Mouse (Mus musculus) gastrocnemius, postnatal 36 days (tissue): ENCODE measurements around the gene Gm4070. TPM values are rescaled to one million over a fixed set of nuclear protein-coding genes. Genes with fewer than 3 reads are reported as not detected.
"Not testable (repeated sequence)": the region's sequence is repeated elsewhere in the genome, so short reads cannot be mapped to it uniquely, and the experiment has no call there.

Experiments used
- DNase-seq, 2 experiments: peaks; one replicate each; pipeline ENCODE4 v3.0.0; 2022
- intact Hi-C: fragments of 180-260 bp; cut with DNase I; formaldehyde crosslinking; loops from one replicate; pipeline ENCODE4 v1.15.1; 2025
- long read RNA-seq, 2 experiments: library from polyadenylated mRNA; stranded (forward); transcript quantifications; one replicate each; pipeline ENCODE4 v2.0.0; 2021
- total RNA-seq, 2 experiments: library from RNA; stranded (reverse); gene quantifications; 2 replicates each; pipeline ENCODE4 v1.2.3; 2021

Gm4070 gene
- 1 to 10 TPM; 1.3 to 6.0 TPM for total RNA-seq
- long read RNA-seq, experiment 1, partial matches to known transcripts, result 0 of 1 reads
- long read RNA-seq, experiment 1, other reads (novel, unspliced or antisense), result 1 of 1 reads
- long read RNA-seq, experiment 2, result 0 reads

- intact Hi-C loops, DNase-seq: not testable (repeated sequence)
These were observed at the start of gene Gm4070 for GRCm38 (mm10) chr7:105953812-105954211. Gm4070 (minus strand) TSS chr7:105953967.

- DNase-seq, intact Hi-C loops: not testable (repeated sequence)
These were observed 773 bp upstream of the Gm4070 start for GRCm38 (mm10) chr7:105954540-105954939.

- intact Hi-C loops, DNase-seq: not testable (repeated sequence)
These were observed 1.4 kb downstream of the Gm4070 start for GRCm38 (mm10) chr7:105952408-105952807.

- intact Hi-C loops, DNase-seq: not testable (repeated sequence)
These were observed 8.5 kb downstream of the Gm4070 start for GRCm38 (mm10) chr7:105945238-105945637.

- DNase-seq, intact Hi-C loops: not testable (repeated sequence)
These were observed 21.6 kb downstream of the Gm4070 start for GRCm38 (mm10) chr7:105932132-105932531.

DNA sequence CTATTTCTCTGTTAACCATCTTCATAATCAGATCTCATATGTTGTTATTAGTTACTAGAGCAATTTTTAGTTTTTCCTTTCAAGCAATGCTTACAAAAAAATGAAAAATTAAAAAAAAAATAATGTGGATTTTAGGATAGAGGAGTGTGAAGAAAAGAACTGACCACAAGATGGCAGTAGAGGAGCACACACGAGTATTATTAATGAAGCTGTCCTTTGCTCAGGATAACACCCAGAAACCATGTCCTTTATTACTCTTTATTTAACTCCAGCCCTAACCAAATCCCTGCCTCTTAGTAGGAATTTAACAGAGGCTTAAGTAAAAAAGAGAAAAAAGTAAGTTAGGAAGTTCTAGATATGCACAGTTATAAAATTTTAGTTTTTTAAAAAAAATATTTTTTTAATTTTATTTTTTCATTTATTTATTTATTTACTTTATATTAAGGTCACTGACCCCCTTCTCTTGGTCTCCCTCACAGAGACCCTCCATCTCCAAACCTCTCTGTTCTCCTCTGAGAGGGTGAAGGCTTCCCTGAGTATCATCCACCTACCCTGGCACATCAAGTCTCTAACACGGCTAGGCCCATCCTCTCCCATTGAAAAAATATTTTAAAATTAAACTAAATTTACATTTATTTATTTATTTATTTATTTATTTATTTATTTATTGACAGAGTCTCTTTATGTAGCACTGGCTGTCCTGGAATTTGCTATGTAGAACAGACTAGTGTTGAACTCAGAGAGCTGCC, 70.0 kb downstream of the Gm4070 start:
- DNase-seq, intact Hi-C loops: not testable (repeated sequence)

DNA sequence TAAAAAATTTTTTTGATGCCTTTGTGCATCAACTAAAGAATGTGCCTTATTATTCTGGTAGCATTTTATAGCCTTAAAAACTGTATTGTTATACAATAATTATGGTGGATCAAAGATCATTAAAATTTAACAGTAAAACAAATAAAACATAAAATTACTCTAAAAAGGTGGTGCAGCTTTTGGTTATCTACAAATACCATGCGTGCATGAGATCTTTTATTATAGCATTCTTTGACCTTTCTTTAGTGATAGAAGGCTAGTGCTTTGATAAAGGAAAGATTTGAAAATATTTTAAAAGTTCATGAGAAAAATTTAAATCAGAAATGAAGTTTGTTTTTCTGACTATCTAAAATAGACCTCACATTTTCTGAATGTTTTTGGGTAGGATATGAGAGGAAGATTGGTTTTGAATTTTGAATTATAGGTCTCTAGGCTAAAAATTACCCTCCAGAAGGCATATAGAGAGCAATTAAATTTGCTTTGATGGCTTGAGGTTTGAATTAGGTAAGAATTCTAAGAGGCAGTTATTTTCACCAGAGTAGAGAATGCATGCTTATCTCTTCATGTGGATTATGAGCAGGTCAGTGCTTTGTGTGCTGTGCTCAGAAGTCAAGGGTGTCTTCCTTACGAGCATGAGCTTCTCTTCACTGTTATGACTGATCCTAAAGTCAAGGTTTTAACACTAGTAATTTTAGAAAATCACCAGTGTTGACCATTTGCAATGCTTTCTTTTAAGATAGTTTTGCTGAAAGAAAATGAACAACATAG, 73.9 kb downstream of the Gm4070 start:
- intact Hi-C loops, DNase-seq: not testable (repeated sequence)

- not testable (repeated sequence) for DNase-seq
These were observed 97.8 kb downstream of the Gm4070 start for GRCm38 (mm10) chr7:105855718-105856560.

More at GRCm38 (mm10) chr7:105855718-105856560, 97.8 kb downstream of the Gm4070 start:
- intact Hi-C loops, result not testable (repeated sequence)

Other genes starting within 250 kb of the Gm4070 start
- gene Ilk, start 217.4 kb downstream of the Gm4070 start, total RNA-seq, result 10 to 100 TPM; 44.3 to 45.6 TPM
- gene Rrp8, start 216.6 kb downstream of the Gm4070 start, total RNA-seq, result 10 to 100 TPM in 1 of 2 experiments, 1 to 10 TPM in 1; 9.9 to 13.3 TPM
- 10 to 100 TPM; 64.6 to 74.8 TPM for gene Taf10, start 209.6 kb downstream of the Gm4070 start, total RNA-seq
- gene Tpp1, start 201.7 kb downstream of the Gm4070 start, total RNA-seq, result 10 to 100 TPM; 37.0 to 40.7 TPM
- gene Dchs1, start 166.3 kb downstream of the Gm4070 start, total RNA-seq, result 1 to 10 TPM; 3.1 to 4.0 TPM
- 100 to 1,000 TPM in 1 of 2 experiments, 10 to 100 TPM in 1; 93.2 to 109 TPM for gene Mrpl17, start 142.9 kb downstream of the Gm4070 start, total RNA-seq